Mouse (Mus musculus) frontal cortex, postnatal 14 days (tissue): ENCODE data around the gene Cpa4.
A peak's percentile ranks its signal among the peaks of the same experiment; 100 is the strongest.

ENCODE experiments used
- DNase-seq, 2 experiments: peaks; one replicate each; pipeline ENCODE4 v3.0.0; 2022; ENCODE audit warnings: low spot score in 2 of 2

Gene Cpa4

GRCm38 (mm10) chr6:30591851-30592404, 23.8 kb downstream of the Cpa4 start:
- no peak for DNase-seq

- no peak for DNase-seq
Observed at GRCm38 (mm10) chr6:30592417-30592974, 24.3 kb downstream of the Cpa4 start.

- no peak for DNase-seq
Observed at GRCm38 (mm10) chr6:30594364-30594763, 26.2 kb downstream of the Cpa4 start.

GRCm38 (mm10) chr6:30596230-30596898, 28.2 kb downstream of the Cpa4 start:
- no peak for DNase-seq

GRCm38 (mm10) chr6:30600033-30600432, 31.9 kb downstream of the Cpa4 start:
- DNase-seq, result no peak

GRCm38 (mm10) chr6:30600995-30601394, 32.8 kb downstream of the Cpa4 start:
- DNase-seq, result no peak

GRCm38 (mm10) chr6:30604342-30604867, 36.2 kb downstream of the Cpa4 start:
- no peak for DNase-seq

GRCm38 (mm10) chr6:30605111-30605510, 36.9 kb downstream of the Cpa4 start:
- DNase-seq, result no peak

- DNase-seq, result no peak
Observed at GRCm38 (mm10) chr6:30605672-30606071, 37.5 kb downstream of the Cpa4 start.

GRCm38 (mm10) chr6:30610710-30611109, 42.5 kb downstream of the Cpa4 start, which contains the start of gene Cpa5:
TSS of gene Cpa5 (plus strand) at chr6:30611010.
- DNase-seq, result no peak

GRCm38 (mm10) chr6:30611212-30611611, 43.0 kb downstream of the Cpa4 start:
- no peak for DNase-seq

GRCm38 (mm10) chr6:30614251-30614650, 46.1 kb downstream of the Cpa4 start:
- no peak for DNase-seq

- no peak for DNase-seq
Observed at GRCm38 (mm10) chr6:30615741-30616140, 47.6 kb downstream of the Cpa4 start.

- DNase-seq, result no peak
Observed at GRCm38 (mm10) chr6:30616491-30616941, 48.3 kb downstream of the Cpa4 start.

GRCm38 (mm10) chr6:30617020-30617958, 49.1 kb downstream of the Cpa4 start:
- DNase-seq, result no peak

- peak; percentile 45 to 71 for DNase-seq
Observed at GRCm38 (mm10) chr6:30617959-30618590, 49.9 kb downstream of the Cpa4 start.

- DNase-seq, result no peak
Observed at GRCm38 (mm10) chr6:30618735-30619134, 50.6 kb downstream of the Cpa4 start.

- DNase-seq, result no peak
Observed at GRCm38 (mm10) chr6:30619606-30620005, 51.4 kb downstream of the Cpa4 start.

GRCm38 (mm10) chr6:30620591-30620990, 52.4 kb downstream of the Cpa4 start:
- no peak for DNase-seq

GRCm38 (mm10) chr6:30620994-30621393, 52.8 kb downstream of the Cpa4 start:
- DNase-seq, result no peak

- DNase-seq, result no peak
Observed at GRCm38 (mm10) chr6:30621986-30622389, 53.8 kb downstream of the Cpa4 start.
